Mouse (Mus musculus) C2C12 (cell line): ENCODE measurements around the gene Tlr2.

Experiments used
- CEBPB ChIP-seq: IDR thresholded peaks from one replicate; pipeline ENCODE4 v1.6.1; 2011; ENCODE audit warnings: low read depth, mild to moderate bottlenecking, control low read depth, moderate library complexity
- CTCF ChIP-seq: IDR thresholded peaks from one replicate; pipeline ENCODE4 v1.5.1; 2011; ENCODE audit not compliant: control insufficient read depth, insufficient read depth, insufficient read length
- FOSL1 ChIP-seq: IDR thresholded peaks from one replicate; pipeline ENCODE4 v1.8.0; 2011; ENCODE audit warnings: mild to moderate bottlenecking, low read length; ENCODE audit not compliant: poor library complexity, insufficient read depth, severe bottlenecking
- MAX ChIP-seq: IDR thresholded peaks from one replicate; pipeline ENCODE4 v1.6.1; 2011; ENCODE audit warnings: mild to moderate bottlenecking, control low read depth
- MYOD1 ChIP-seq: IDR thresholded peaks from one replicate; pipeline ENCODE4 v1.6.1; 2011; ENCODE audit warnings: low read depth; ENCODE audit not compliant: control insufficient read depth, insufficient read length
- MYOG ChIP-seq: IDR thresholded peaks from one replicate; pipeline ENCODE4 v1.6.1; 2011; ENCODE audit not compliant: control insufficient read depth, insufficient read length; ENCODE audit errors: extremely low read depth
- USF1 ChIP-seq: IDR thresholded peaks from one replicate; pipeline ENCODE4 v1.6.1; 2011; ENCODE audit warnings: low read depth, mild to moderate bottlenecking, control low read depth, moderate library complexity

DNA sequence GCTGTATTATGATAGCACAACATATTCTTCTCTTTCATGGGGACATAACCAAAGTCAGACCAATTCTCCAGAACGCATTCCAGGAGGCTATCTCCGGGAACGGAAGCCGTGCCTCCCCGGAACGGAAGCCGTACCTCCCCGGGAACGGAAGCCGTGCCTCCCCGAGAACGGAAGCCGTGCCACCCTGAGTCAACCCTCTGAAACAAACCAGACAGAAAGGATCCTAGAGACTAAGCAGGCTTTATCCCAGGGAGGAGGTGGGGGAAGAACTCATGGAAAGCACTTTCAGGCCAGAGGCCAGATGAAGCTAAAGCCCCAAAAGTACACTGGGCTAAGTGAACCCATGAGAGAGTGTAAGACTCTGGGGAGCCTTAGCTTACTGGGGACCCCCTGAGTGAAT, 16.1 kb upstream of the Tlr2 start:
- TF ChIP-seq MAX (no peak), CTCF (no peak), CEBPB (no peak), USF1 (no peak), MYOG (no peak), MYOD1 (no peak), FOSL1 (no peak)
